Mouse (Mus musculus): Measurements from ENCODE around the gene A430078G23Rik.

DNA sequence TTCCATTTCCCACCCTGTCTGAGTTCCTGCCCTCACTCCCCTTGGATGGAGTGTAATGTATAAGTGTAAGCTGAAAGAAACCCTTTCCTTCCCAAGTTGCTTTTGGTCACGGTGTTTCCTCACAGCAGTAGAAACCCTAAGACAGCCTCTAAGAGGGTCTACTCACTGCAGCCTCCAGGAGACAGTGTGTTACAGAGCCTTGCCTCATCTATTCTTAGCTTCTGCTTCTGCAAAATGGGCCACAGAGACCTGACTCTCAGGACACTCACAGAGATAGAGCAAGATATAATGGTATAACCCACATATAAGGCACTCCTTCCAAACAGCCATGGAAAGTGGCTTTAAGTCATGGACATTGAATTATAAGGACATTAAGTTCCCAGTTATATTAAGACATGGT is 26.2 kb upstream of the A430078G23Rik start:
- TF ChIP-seq CTCF (IDR thresholded peaks at IDR 0.05; ENCODE audit: borderline replicate concordance, insufficient read depth, low read depth, low read length) = no peak
- no peak for TF ChIP-seq POLR2A (IDR thresholded peaks at IDR 0.05; ENCODE audit: borderline replicate concordance, insufficient read depth, low read length)
